Mouse (Mus musculus): ENCODE measurements at regions not wholly inside any gene's neighbourhood (a gene's known extent, or its start where the extent isn't known, plus 50 kb on each side); places are given as distances from the start of the nearest gene placed in this dataset.
"Not testable (repeated sequence)": the region's sequence is repeated elsewhere in the genome, so short reads cannot be mapped to it uniquely, and the experiment has no call there.

DNA sequence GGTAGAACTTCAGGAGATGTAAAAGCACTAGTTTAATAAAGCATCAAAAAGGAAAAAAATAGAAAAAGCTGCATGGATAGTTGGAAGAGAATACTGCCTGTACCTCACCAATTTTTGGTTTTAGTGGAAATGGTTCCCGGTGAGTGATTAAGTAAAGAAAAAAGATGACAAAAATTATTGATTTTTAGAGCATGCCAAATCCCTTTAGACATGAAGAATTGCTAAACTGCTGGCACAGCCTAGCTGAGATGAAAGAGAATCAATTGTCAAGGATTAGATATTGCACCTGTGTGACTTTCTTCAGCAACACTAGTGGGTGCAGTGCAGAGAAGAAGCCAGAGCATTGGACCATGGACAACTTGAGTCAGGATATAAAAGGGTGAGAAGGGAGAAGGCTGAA lies 348.7 kb upstream of the Cpeb2 start:
- no peak for DNase-seq (ENCODE audit: low spot score in 2 of 2)

DNA sequence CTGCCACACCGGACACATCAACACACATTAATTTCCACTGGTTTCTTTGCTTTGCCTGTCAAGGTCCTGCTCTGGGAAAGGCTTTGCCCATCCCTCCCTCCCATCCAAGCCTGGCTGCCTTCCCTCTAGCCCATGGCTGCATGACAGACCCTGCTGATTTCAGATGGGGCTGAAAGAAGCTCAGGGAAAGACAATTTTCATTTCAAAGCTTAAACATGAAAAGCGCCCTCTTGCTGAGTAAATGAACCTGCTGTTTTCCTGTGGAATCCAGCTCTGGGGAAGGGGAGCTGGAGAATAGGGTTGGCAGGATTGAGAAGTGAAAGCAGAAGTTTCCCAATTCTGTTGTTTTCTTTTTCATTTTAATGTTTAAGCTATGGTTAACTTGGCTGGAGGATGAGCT lies 341.1 kb upstream of the Cpeb2 start:
- no peak for DNase-seq (ENCODE audit: low spot score in 2 of 2)

DNA sequence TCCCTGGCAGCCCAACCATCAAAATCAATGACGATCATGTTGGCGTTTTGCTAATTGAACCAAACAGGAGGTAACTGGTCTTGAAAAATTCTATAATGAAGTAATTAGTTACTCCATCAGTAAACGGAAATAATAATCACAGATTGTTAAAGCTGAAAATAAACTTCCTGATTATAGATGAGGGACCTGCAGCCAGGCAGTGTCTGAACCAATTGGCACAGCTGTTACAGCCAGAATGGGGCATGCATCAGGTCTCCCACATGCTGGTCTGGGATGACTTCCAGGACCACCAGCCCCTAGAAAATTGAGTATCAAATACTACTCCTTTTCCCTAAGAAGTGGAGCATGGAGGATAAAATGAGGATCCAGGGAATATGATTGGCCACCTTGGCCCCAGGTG lies 326.8 kb upstream of the Cpeb2 start:
- no peak for DNase-seq (ENCODE audit: low spot score in 2 of 2)

DNA sequence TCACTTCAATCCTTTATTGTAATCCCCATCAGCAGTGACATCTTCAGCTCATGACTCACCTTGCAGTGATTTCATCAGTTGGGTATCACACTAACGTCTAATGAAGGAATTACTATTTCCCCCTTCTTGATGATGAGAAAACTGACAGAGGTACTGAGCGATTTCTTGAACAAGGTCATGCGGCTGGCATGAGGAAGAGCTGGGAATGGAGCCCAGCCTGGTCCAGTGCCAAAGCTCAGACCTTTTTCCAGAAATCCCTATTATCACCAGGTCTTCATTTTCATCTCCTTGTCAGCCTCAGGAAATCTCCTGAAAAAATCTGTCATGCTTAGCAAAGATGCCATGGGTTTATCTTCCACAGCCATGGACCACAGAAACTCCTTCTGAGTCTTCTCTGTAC lies 313.6 kb upstream of the Cpeb2 start:
- DNase-seq (ENCODE audit: low spot score in 2 of 2): no peak

DNA sequence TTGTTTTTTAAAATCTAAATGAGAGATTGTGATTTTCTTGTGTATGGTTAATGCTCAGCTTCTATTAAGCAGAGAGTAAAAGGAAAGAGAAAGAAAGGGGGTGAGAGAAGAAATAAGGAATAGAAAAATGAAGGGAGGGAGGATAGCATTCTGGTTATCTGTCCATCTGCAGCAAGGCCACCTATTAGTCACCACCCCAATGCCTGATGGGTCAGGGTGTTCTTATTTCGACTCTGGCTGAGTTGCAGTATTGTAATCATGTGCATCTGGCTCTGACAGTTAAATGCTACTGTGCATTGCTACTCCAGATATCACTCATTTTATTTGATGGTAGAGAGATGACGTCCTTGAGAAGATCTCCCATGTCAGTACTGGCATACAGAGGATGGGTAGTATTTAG lies 300.9 kb upstream of the Cpeb2 start:
- DNase-seq (ENCODE audit: low spot score in 2 of 2): no peak

DNA sequence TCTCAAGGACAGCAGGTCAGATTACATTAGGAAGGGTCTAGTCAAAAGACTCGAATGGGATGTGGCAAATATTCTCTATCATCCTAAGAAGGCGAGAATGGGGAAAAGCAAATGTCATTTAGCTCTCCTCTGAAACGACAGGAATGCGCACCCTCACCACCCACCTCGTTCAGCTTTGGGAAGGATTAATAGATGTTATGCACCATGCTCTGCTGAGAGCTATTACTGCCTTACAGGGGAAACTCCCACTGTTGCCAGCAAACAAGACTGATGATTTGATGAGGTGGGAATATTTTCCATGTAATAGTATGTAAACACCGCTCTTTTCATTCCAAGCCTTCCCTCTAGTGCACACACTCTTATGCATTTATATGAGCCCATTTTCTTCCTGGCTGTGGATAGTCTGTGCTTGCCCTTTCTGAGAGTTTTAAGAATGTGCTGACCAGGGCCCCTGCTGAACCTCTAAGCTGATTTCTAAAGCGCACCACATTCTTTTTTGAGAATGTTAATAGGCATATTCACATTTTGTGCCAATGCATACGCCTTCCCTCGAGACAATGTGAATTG lies 273.6 kb upstream of the Cpeb2 start:
- no peak for DNase-seq (ENCODE audit: low spot score in 2 of 2)

DNA sequence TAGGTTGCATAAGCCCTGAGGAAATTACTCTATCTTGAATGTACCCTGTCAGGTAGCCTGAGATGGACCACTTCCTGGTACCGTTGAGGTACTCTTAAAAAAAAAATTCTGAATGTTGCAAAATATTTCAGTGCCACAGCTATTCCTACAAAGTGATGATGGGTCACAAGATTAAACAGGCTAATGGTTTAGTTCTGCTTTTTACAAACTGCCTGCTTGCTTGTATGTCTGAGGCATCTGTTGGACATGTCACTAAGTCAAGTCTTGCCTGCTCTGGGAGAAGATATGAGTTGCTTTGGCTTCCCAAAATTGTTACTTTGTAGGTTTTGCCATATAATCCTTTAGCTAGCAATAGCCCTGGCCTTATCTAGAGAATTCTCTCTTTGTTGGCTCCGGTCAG lies 266.0 kb upstream of the Cpeb2 start:
- DNase-seq (ENCODE audit: low spot score in 2 of 2): not testable (repeated sequence)

DNA sequence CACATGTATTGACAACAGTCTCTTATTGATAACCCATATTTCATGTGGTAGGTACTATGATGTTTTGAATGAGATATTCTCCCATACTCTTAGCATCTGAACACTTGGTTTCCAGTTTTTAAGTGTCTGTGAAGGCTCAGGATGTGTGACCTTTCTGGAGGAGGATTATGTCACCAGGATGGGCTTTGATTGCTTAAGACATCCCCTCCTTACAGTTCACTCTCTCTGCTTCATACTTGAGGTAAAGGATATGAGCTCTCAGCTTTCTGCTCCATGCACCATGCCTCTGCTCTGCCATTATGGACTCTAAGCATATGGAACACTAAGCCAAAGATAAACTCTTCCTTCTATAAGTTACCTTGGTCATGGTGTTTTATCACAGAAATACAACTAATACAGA lies 263.8 kb upstream of the Cpeb2 start:
- DNase-seq (ENCODE audit: low spot score in 2 of 2): no peak

DNA sequence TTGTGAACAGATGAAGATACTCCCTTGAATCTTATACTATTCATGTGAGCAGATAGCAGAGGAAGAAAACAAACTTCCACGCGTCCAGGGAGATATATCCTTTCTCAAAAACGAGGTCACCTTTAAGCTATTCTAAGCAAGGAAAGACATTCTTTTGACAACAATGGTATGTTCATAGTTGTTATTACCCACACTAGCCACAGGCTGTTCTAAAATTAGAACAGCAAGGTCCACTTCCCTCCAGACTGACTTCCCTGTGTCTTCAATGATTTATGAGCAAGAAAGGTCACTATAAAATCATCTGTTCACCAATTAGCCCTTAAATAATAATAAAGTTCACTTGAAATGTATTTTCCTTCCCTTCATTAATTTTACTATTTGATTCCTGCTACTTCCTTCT lies 263.3 kb upstream of the Cpeb2 start:
- no peak for DNase-seq (ENCODE audit: low spot score in 2 of 2)

DNA sequence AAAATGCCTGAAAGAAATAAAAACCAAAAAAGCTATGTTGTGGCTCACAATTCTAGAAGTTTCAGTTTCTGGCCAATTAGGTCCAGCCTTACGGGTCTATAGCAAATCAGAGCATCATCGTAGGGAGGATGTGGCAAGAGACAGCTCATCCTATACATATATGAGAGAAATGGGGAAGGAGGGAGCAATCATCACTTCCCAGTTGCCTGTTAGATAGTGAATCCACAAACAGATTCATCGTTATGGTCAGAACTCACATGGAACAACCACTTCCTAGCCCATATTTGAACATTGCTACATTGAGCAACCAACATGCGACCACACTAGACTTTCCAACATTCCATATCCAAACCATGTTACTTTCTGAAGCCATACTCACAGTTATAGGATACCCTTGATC lies 255.9 kb upstream of the Cpeb2 start:
- no peak for DNase-seq (ENCODE audit: low spot score in 2 of 2)

DNA sequence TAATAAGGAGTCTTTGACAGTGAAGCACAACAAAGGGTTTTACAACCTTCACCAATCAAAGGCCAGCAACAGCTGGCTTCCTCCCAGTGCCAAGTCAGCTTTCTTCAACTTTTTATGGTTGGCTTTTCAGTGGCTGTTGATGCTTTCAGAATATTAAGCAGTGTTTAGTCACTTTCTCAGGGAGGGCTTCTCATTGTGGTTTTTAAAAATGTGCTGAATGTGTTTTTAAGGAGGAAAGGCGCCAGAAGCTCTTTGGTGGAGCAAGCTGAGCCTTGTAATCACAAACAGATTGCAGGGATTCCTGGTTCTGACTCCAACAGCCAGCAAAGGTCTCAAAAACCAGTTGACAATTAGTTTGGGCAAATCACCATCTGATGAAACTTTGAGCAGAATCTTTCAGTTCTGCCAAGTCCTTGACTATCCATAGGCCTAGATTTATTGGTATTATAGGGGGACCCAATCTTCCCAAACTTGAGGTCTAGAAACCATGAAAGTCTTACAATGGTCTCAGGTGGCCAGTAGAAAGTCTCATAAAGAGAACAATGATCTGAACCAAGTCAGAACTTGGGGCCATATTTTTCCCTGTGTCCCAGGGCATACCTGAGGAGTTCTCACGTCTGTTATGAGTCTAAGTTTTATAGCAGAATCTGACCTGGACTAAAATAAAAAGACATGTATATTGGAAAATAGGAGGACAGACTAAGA lies 251.9 kb upstream of the Cpeb2 start:
- DNase-seq (ENCODE audit: low spot score in 2 of 2): no peak

DNA sequence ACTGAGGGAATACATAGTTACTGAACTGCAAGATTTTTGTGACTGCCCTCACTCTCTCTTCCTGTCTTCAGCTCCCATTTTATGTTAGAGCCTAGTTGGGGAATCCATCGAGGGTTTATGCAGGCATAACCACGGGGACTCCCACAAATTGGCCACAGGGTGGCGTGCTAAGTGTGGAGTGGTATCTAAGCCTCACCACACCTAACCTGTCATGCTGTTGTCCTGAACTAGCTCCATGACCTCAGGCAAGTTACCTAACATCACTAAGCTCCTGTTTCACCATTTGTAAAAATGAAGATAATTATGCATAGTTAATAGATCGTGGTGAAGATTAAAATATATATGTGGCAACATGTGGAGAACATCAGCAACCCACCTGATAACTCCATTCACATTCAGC lies 246.8 kb upstream of the Cpeb2 start:
- no peak for DNase-seq (ENCODE audit: low spot score in 2 of 2)

DNA sequence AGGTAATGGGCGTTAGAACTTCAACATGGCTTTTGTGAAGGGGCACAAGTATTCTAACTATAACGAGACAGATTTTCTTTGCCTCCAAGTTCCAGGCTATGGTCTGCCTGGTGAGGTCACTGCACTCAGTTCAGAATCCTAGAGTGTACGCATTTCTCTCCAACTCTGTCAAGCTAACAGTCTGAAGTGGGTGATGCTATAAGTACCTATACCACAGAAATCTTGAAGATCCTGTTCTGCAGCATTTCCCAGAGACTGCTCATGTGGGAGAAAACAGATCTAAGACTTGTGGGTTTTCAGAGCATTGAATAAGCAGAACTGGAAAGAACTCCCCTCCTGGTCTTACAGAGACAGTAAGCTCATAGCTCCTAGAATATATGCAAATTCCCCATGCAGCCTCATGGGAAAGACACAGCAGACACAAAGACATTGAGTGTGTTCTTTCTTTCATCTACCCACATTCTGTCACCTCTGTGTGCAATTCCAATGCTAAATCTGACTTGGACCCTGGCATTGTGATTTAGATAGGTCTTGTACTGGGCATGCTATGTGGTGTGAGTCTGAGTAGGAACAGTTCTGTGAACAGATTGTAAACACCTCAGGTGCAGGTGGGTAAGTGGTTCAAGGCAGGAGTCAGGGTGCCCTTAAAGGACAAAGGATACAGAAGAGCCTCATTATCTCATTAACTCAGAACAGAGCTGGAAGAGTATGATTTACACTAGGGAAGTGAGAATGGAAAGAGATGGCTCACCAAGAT lies 245.1 kb upstream of the Cpeb2 start:
- no peak for DNase-seq (ENCODE audit: low spot score in 2 of 2)

DNA sequence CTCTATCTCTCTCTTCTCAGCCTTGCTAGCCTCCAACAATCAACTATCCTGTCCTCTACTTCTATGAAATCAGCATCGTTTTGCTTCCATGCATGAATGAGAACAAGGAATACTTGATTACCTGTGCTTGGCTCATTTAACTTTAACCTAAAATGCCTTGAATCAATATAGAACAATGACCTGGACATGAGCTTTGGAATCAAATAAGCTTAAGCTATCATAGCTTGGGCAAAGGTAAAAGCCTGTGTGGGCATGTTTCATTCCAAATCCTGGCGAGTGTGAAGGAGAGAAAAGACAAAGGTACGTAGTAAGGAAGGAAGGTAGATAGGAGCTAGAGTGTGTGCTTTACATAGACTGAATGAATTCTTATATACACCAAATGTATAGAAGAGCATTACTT lies 243.7 kb upstream of the Cpeb2 start:
- DNase-seq (ENCODE audit: low spot score in 2 of 2): no peak

DNA sequence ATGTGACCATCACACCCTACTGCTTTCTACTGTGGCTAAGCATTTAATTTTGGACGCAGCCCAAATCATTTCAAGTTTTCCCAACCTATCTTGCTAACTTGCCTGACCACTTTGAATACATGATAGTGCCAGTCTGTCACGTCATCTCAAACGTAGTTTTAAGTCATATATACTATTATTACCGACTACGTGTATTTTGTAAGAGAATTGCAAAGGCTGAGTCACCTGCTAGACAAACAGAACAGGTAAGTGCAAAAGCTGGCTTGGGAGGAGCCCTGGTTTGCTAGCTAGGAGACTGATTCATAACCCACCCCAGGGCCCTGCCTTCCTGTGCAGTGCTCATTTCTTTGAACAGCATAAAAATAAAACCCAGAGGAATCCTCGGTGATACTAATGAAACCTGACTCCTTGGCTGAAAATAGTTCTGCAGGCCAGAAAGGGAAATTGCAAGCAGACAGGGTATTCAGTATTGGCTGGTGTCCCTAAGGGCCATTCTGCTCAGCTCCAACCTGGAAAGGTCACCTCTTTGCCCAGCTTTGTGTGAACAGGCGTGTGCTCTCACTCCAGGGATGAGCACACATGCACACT lies 208.9 kb upstream of the Cpeb2 start:
- no peak for DNase-seq (ENCODE audit: low spot score in 2 of 2)

DNA sequence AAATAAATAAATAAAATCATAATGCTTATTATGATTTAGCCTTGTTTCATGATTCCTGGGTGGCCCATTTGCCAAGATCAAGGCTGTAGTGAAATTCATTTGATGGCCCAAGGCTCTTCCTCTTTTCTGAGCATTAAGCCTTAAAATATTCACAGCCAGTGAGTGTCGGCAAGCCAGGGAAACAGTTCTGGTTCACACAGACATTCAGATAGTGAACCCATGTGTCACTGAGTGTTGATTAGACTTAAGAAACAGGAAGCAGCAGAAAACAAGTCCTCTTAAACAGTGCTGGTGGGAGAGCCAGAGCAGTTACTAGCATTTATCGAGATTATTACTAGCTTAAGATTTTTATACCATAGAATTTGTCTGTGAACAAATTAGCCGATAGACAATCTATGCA lies 201.7 kb upstream of the Cpeb2 start:
- DNase-seq (ENCODE audit: low spot score in 2 of 2): no peak

DNA sequence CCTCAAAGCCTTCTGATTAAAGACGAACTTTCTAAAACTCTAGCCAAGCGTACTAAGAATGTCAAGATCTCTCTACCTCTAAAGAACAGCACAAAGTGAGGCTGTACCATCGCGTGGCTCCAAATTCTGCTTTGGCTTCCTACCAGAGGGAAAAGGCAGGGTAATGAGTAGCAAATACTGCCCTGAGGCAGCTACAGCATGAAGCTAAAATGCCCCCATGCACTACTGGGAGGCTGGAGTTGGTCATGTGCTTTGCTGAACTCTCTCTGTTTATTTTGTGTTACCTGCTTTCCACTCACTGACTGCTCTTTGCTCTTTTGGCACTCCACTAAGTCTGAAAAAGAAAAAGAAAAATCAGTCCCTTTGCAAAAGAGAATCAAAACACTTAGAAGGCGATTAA lies 201.1 kb upstream of the Cpeb2 start:
- DNase-seq (ENCODE audit: low spot score in 2 of 2): no peak

DNA sequence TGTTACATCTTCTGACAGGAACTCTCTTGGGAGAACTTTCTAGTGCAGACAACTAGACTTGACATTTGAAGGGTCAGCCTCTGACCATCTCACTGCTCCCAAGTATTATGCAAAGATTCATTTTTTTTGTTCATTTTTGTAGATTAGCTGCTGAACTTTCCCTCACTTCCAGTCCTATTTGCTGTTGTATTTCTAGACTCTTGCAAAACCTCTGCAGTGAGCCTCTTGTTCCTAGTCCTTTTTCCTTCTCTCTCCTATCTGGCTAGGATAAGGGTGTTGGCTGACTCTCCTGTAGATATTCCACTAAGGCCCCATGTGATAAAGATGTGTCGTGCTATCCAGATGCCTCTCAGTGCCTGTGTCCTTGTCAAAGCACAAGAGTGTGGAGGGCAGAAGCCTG lies 198.5 kb upstream of the Cpeb2 start:
- DNase-seq (ENCODE audit: low spot score in 2 of 2): no peak

DNA sequence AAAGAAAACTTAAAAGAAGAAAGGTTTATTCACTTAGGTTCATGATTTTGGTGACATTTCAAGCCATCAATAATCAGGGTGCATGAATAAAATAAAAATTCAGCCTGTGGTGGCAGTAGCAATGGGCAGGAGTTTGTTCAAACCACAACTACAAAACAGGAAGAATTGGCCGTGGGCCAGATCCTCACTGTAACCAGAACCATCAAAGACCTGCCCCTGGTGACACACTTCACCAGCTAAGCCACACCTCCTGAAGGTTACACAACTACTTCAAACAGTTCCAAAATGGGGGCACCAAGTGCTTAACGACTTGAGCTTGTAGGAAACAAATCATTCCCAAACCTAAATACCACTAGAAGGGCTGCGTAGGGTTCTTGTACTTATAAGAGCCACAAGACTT lies 195.4 kb upstream of the Cpeb2 start:
- no peak for DNase-seq (ENCODE audit: low spot score in 2 of 2)

DNA sequence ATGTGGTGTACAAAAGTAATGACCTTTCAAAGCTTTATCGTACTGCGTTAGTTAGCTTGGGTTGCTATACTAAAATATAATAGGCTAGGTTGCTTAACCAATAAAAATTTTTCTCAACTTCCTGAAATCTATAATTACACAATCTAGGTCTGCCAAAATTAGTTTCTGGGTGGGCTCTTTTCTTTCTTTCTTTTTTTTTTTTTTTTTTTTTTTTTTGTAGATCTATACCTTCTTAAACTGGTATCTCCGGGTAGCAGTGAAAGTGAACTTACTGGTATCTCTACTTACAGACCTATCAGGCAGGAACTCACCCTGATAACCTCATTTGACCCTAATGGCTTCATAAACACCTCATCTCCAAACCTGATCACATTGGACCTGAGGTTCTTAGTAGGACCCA lies 193.4 kb upstream of the Cpeb2 start:
- no peak for DNase-seq (ENCODE audit: low spot score in 2 of 2)

DNA sequence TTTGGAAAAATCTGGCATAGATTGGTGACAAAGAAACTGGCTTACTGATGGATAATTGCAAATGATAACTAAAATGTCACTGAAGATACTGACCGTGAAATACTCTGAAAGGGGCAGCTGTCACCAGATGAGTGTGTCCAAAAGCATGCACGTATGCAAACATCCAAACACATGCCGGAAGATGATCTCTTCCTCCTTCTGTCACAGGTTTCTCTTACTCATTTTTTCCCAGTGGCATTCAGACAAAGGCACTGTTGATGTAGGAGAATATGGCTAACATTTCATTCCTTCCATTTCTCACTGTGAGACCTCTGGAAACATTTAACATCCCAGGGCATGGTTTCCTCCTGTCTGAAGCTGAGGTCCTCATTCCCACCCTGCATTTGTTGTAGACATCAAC lies 190.4 kb upstream of the Cpeb2 start:
- no peak for DNase-seq (ENCODE audit: low spot score in 2 of 2)

DNA sequence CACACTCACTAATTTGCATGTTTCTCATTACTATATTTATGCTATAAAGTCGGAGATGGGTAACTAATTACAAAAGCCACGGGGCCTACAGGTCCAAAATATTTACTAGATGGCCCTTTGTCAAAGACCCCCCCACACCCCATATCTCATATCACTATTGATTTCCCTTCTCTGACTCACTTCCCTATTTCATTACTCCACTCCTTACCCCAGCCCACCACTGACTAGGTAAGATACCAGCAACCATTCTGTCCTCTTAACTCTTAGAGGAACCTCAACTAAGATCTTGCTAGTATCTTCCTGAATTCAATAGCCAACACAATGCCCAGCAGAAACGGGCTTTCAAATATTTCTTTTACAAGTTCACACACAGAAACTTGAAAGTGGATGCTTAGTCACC lies 187.1 kb upstream of the Cpeb2 start:
- DNase-seq (ENCODE audit: low spot score in 2 of 2): no peak

DNA sequence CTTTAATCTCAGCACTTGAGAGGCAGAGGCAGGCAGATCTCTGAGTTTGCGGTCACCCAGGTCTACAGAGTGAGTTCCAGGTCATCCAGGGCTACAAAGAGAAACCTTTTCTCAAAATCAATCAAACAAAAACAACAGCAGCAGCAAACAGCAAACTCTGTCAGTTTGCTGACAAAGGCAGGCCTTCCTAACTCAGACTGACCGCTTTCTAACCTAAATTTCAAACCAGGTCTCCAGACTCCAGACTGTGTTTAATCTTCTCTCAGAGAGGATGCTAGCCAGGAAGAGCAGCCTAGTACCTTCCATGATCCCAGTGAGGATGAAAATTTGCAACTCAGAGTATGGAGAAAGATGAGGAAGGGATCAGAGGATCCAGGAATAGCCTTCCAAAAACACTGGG lies 185.7 kb upstream of the Cpeb2 start:
- no peak for DNase-seq (ENCODE audit: low spot score in 2 of 2)

Measured in layer of hippocampus, adult 8-10 months (tissue).